Mouse (Mus musculus) heart, embryonic 11.5 days (tissue): ENCODE measurements around the gene Gm49355. TPM values are rescaled to one million over a fixed set of nuclear protein-coding genes. Genes with fewer than 3 reads are reported as not detected.
"Not testable (repeated sequence)": the region's sequence is repeated elsewhere in the genome, so short reads cannot be mapped to it uniquely, and the experiment has no call there.

Experiments used
- ATAC-seq: fragments of 200-750 bp; cut with Nextera tagmentation; replicated peaks from 2 replicates; pipeline ENCODE4 v1.8.0; 2017; ENCODE audit warnings: moderate library complexity; ENCODE audit not compliant: insufficient number of reproducible peaks, low FRiP score, low TSS enrichment
- H3K27ac ChIP-seq: fragments of 300-500 bp; sonication (generic); 2 replicates; pipeline ENCODE4 v1.5.1; 2014; ENCODE audit warnings: mild to moderate bottlenecking, low read depth, low read length
- H3K27me3 ChIP-seq: fragments of 300-500 bp; sonication (generic); 2 replicates; pipeline ENCODE4 v1.6.1; 2014; ENCODE audit warnings: mild to moderate bottlenecking, low read length, mixed read lengths; ENCODE audit not compliant: control insufficient read depth, insufficient read depth
- H3K36me3 ChIP-seq: fragments of 300-500 bp; sonication (generic); 2 replicates; pipeline ENCODE4 v1.6.1; 2014; ENCODE audit warnings: mild to moderate bottlenecking, low read length, moderate library complexity, mixed read lengths; ENCODE audit not compliant: control insufficient read depth, insufficient read depth
- H3K4me1 ChIP-seq: fragments of 300-500 bp; sonication (generic); 2 replicates; pipeline ENCODE4 v1.6.1; 2014; ENCODE audit warnings: low read length; ENCODE audit not compliant: control insufficient read depth, insufficient read depth
- H3K4me2 ChIP-seq: fragments of 300-500 bp; sonication (generic); 2 replicates; pipeline ENCODE4 v1.6.1; 2014; ENCODE audit warnings: mild to moderate bottlenecking, moderate library complexity
- H3K4me3 ChIP-seq: fragments of 300-500 bp; sonication (generic); 2 replicates; pipeline ENCODE4 v1.5.1; 2014; ENCODE audit warnings: low read depth, low read length
- H3K9ac ChIP-seq: fragments of 300-500 bp; sonication (generic); 2 replicates; pipeline ENCODE4 v1.6.1; 2014; ENCODE audit warnings: mild to moderate bottlenecking, low read depth, low read length, moderate library complexity
- H3K9me3 ChIP-seq: fragments of 300-500 bp; sonication (generic); replicated peaks from 2 replicates; pipeline ENCODE4 v1.6.1; 2016; ENCODE audit warnings: low read length; ENCODE audit not compliant: control insufficient read depth
- WGBS: fragments of 180-500 bp; shearing (Covaris S2); extraction: QIAGEN DNeasy Blood & Tissue Kit; methylation state at CpG from one replicate; pipeline ENCODE4 v1.1.7; 2014; ENCODE audit not compliant: insufficient replicate concordance; 5-methylcytosine and 5-hydroxymethylcytosine counted together
- polyA plus RNA-seq: library from polyadenylated mRNA; unstranded; fragments of >200 nt; fragmentation: Nextera tagmentation; extraction: Ambion mirVana; gene quantifications from 2 replicates; pipeline ENCODE4 v1.2.1, GENCODE M21; 2014

The Gm49355 gene
- polyA plus RNA-seq, result 0.07 TPM in 1 of 2 replicates, not detected in the other

- no peak for ATAC-seq
- Histone ChIP-seq H3K27me3 (no peaks in the 10 kb centered on the region; the same call in 1 of the 2 replicates), H3K4me1 (no peaks in the 10 kb centered on the region), H3K9ac (peak within 1 kb of the TSS; percentile 86), H3K27ac (peak within 1 kb of the TSS; percentile 94), H3K36me3 (no peaks in the 10 kb centered on the region), H3K4me2 (peak within 1 kb of the TSS; percentile 75), H3K9me3 (no peaks in the 10 kb centered on the region), H3K4me3 (peak within 1 kb of the TSS; percentile 72)
- WGBS, result 80% methylated on average over 6 of the region's 6 CpGs
These were observed at the start of gene Gm49355 for GRCm38 (mm10) chr14:12283641-12284040. Gm49355 (plus strand) TSS chr14:12283976.

GRCm38 (mm10) chr14:12243726-12244125 is 40.0 kb upstream of the Gm49355 start:
- Histone ChIP-seq H3K27me3 (no peaks in the 10 kb centered on the region), H3K27ac (no peak overlapping the region), H3K4me3 (no peak overlapping the region), H3K9ac (no peak overlapping the region), H3K4me2 (no peak overlapping the region), H3K9me3 (no peaks in the 10 kb centered on the region), H3K36me3 (no peaks in the 10 kb centered on the region), H3K4me1 (no peaks in the 10 kb centered on the region)
- WGBS, result 60% methylated on average over 4 of the region's 4 CpGs
- ATAC-seq, result no peak

- no peaks in the 10 kb centered on the region for H3K4me1 ChIP-seq
- no peak overlapping the region for H3K9ac ChIP-seq
- no peak for ATAC-seq
- H3K27me3 ChIP-seq, result no peaks in the 10 kb centered on the region; the same call in 1 of the 2 replicates
- 61% methylated on average over 3 of the region's 3 CpGs for WGBS
- H3K27ac ChIP-seq, result no peak overlapping the region
- no peaks in the 10 kb centered on the region for H3K36me3 ChIP-seq
- H3K4me3 ChIP-seq, result no peak overlapping the region
- H3K4me2 ChIP-seq, result no peak overlapping the region
- H3K9me3 ChIP-seq, result no peaks in the 10 kb centered on the region
These were observed 7.7 kb upstream of the Gm49355 start for GRCm38 (mm10) chr14:12276031-12276430.

GRCm38 (mm10) chr14:12284141-12284912 is 551 bp downstream of the Gm49355 start, which contains the start of gene 3830406C13Rik:
3830406C13Rik (plus strand) TSS chr14:12284173.
- 1% methylated on average over 48 of the region's 48 CpGs for WGBS
- Histone ChIP-seq H3K4me3 (peak within 1 kb of the TSS; percentile 72), H3K4me2 (peak within 1 kb of the TSS; percentile 75), H3K27ac (peak within 1 kb of the TSS; percentile 94), H3K27me3 (no peaks in the 10 kb centered on the region; the same call in 1 of the 2 replicates), H3K4me1 (no peaks in the 10 kb centered on the region), H3K9me3 (no peaks in the 10 kb centered on the region), H3K36me3 (no peaks in the 10 kb centered on the region), H3K9ac (peak within 1 kb of the TSS; percentile 86)
- ATAC-seq, result peak; percentile 96

- H3K9ac ChIP-seq, H3K4me1 ChIP-seq, H3K27ac ChIP-seq, ATAC-seq, H3K36me3 ChIP-seq, H3K4me3 ChIP-seq, H3K27me3 ChIP-seq, H3K4me2 ChIP-seq, H3K9me3 ChIP-seq: not testable (repeated sequence)
These were observed 6.0 kb downstream of the Gm49355 start for GRCm38 (mm10) chr14:12289747-12290146.

GRCm38 (mm10) chr14:12296391-12296790 is 12.6 kb downstream of the Gm49355 start:
- Histone ChIP-seq H3K4me1 (no peaks in the 10 kb centered on the region), H3K9me3 (no peaks in the 10 kb centered on the region), H3K36me3 (peaks cover 6% of the 10 kb centered on the region; the same call in 1 of the 2 replicates), H3K4me3 (no peak overlapping the region), H3K27ac (no peak overlapping the region), H3K27me3 (no peaks in the 10 kb centered on the region), H3K4me2 (no peak overlapping the region), H3K9ac (no peak overlapping the region)
- WGBS, result 89% methylated on average over 7 of the region's 7 CpGs
- ATAC-seq, result no peak

- Histone ChIP-seq H3K9ac (no peak overlapping the region), H3K4me3 (no peak overlapping the region)
These were observed 15.4 kb downstream of the Gm49355 start for GRCm38 (mm10) chr14:12299171-12299570.

GRCm38 (mm10) chr14:12299654-12300053 is 15.9 kb downstream of the Gm49355 start:
- no peak for ATAC-seq
- peaks cover 6% of the 10 kb centered on the region; the same call in 1 of the 2 replicates for H3K36me3 ChIP-seq
- WGBS, result 76% methylated on average over 6 of the region's 6 CpGs
- no peak overlapping the region for H3K27ac ChIP-seq
- no peaks in the 10 kb centered on the region for H3K9me3 ChIP-seq
- H3K9ac ChIP-seq, result no peak overlapping the region
- no peaks in the 10 kb centered on the region for H3K4me1 ChIP-seq
- H3K4me3 ChIP-seq, result no peak overlapping the region
- H3K4me2 ChIP-seq, result no peak overlapping the region
- no peaks in the 10 kb centered on the region for H3K27me3 ChIP-seq

More at GRCm38 (mm10) chr14:12299171-12299570, 15.4 kb downstream of the Gm49355 start:
- Histone ChIP-seq H3K27me3 (no peaks in the 10 kb centered on the region), H3K4me2 (no peak overlapping the region), H3K36me3 (peaks cover 6% of the 10 kb centered on the region; the same call in 1 of the 2 replicates), H3K4me1 (no peaks in the 10 kb centered on the region), H3K9me3 (no peaks in the 10 kb centered on the region), H3K27ac (no peak overlapping the region)
- ATAC-seq, result no peak

GRCm38 (mm10) chr14:12300275-12300674 is 16.5 kb downstream of the Gm49355 start:
- no peak overlapping the region for H3K9ac ChIP-seq
- WGBS, result 76% methylated on average over 4 of the region's 4 CpGs
- no peaks in the 10 kb centered on the region for H3K4me1 ChIP-seq
- H3K4me3 ChIP-seq, result no peak overlapping the region
- H3K4me2 ChIP-seq, result no peak overlapping the region
- H3K36me3 ChIP-seq, result peaks cover 6% of the 10 kb centered on the region; the same call in 1 of the 2 replicates
- H3K27me3 ChIP-seq, result no peaks in the 10 kb centered on the region
- no peak for ATAC-seq
- no peak overlapping the region for H3K27ac ChIP-seq
- no peaks in the 10 kb centered on the region for H3K9me3 ChIP-seq
